Mouse (Mus musculus) stomach, embryonic 16.5 days (tissue): ENCODE measurements at regions not wholly inside any gene's neighbourhood (a gene's known extent, or its start where the extent isn't known, plus 50 kb on each side); places are given as distances from the start of the nearest gene placed in this dataset.

Source experiments
- ATAC-seq: fragments of 200-750 bp; cut with Nextera tagmentation; 2 replicates; pipeline ENCODE4 v1.8.0; 2017; ENCODE audit warnings: moderate number of reproducible peaks, moderate TSS enrichment; ENCODE audit not compliant: insufficient read depth, low FRiP score
- H3K27ac ChIP-seq: fragments of 300-500 bp; sonication (generic); 2 replicates; pipeline ENCODE4 v1.5.1; 2014; ENCODE audit warnings: low read length
- H3K27me3 ChIP-seq: fragments of 300-500 bp; sonication (generic); 2 replicates; pipeline ENCODE4 v1.6.1; 2014; ENCODE audit warnings: low read length, control low read depth, mixed read lengths; ENCODE audit not compliant: control insufficient read depth, insufficient read depth
- H3K36me3 ChIP-seq: fragments of 300-500 bp; sonication (generic); 2 replicates; pipeline ENCODE4 v1.6.1; 2014; ENCODE audit warnings: low read length; ENCODE audit not compliant: control insufficient read depth, insufficient read depth
- H3K4me1 ChIP-seq: fragments of 300-500 bp; sonication (generic); 2 replicates; pipeline ENCODE4 v1.6.1; 2014; ENCODE audit warnings: low read length, control low read depth, mixed read lengths; ENCODE audit not compliant: control insufficient read depth, insufficient read depth
- H3K4me2 ChIP-seq: fragments of 300-500 bp; sonication (generic); 2 replicates; pipeline ENCODE4 v1.6.1; 2014; ENCODE audit warnings: low read depth, low read length, mixed read lengths
- H3K4me3 ChIP-seq: fragments of 300-500 bp; sonication (generic); replicated peaks from 2 replicates; pipeline ENCODE4 v1.5.1; 2014; ENCODE audit warnings: mild to moderate bottlenecking, low read length
- H3K9ac ChIP-seq: fragments of 300-500 bp; sonication (generic); 2 replicates; pipeline ENCODE4 v1.6.1; 2014; ENCODE audit warnings: low read length
- H3K9me3 ChIP-seq: fragments of 300-500 bp; sonication (generic); replicated peaks from 2 replicates; pipeline ENCODE4 v1.6.1; 2016; ENCODE audit warnings: low read length, control low read depth; ENCODE audit not compliant: control insufficient read depth
- WGBS: fragments of 180-500 bp; shearing (Covaris S2); extraction: QIAGEN DNeasy Blood & Tissue Kit; methylation state at CpG from one replicate; pipeline ENCODE4 v1.1.7; 2014; 5-methylcytosine and 5-hydroxymethylcytosine counted together

- no peak overlapping the region for H3K4me2 ChIP-seq
- H3K36me3 ChIP-seq: no peaks in the 10 kb centered on the region
- H3K27me3 ChIP-seq: no peaks in the 10 kb centered on the region
- 0 out of 2 replicates have a peak, but pooled peaks have one; percentile 40 for ATAC-seq
- H3K9ac ChIP-seq: no peak overlapping the region
- H3K4me1 ChIP-seq: no peaks in the 10 kb centered on the region
- no peak overlapping the region for H3K27ac ChIP-seq
- no peak overlapping the region for H3K4me3 ChIP-seq
- H3K9me3 ChIP-seq: no peaks in the 10 kb centered on the region
These were observed 154.5 kb upstream of the Xylt1 start for GRCm38 (mm10) chr7:117226294-117226693.

- no peaks in the 10 kb centered on the region for H3K27me3 ChIP-seq
- no peaks in the 10 kb centered on the region for H3K9me3 ChIP-seq
- 22% methylated on average over 5 of the region's 5 CpGs for WGBS
- no peak overlapping the region for H3K9ac ChIP-seq
- no peaks in the 10 kb centered on the region for H3K36me3 ChIP-seq
- ATAC-seq: no peak
- H3K4me3 ChIP-seq: no peak overlapping the region
- H3K4me2 ChIP-seq: no peak overlapping the region
- no peaks in the 10 kb centered on the region for H3K4me1 ChIP-seq
- no peak overlapping the region for H3K27ac ChIP-seq
These were observed 151.2 kb upstream of the Xylt1 start for GRCm38 (mm10) chr7:117229619-117230018.

GRCm38 (mm10) chr7:117256819-117257218 is 124.0 kb upstream of the Xylt1 start:
- no peaks in the 10 kb centered on the region for H3K9me3 ChIP-seq
- no peak overlapping the region for H3K4me3 ChIP-seq
- peak overlapping the region; percentile 49 for H3K27ac ChIP-seq
- H3K9ac ChIP-seq: no peak overlapping the region
- H3K4me2 ChIP-seq: no peak overlapping the region
- H3K27me3 ChIP-seq: no peaks in the 10 kb centered on the region
- 0 out of 2 replicates have a peak, but pooled peaks cover 3% of the 10 kb centered on the region for H3K4me1 ChIP-seq
- ATAC-seq: no peak
- 77% methylated on average over 9 of the region's 9 CpGs for WGBS
- no peaks in the 10 kb centered on the region for H3K36me3 ChIP-seq

GRCm38 (mm10) chr7:117258557-117258956 is 122.2 kb upstream of the Xylt1 start:
- Histone ChIP-seq H3K4me1 (0 out of 2 replicates have a peak, but pooled peaks cover 3% of the 10 kb centered on the region), H3K9me3 (no peaks in the 10 kb centered on the region), H3K4me3 (no peak overlapping the region), H3K27me3 (no peaks in the 10 kb centered on the region), H3K27ac (peak overlapping the region; percentile 21; the same call in 1 of the 2 replicates), H3K9ac (no peak overlapping the region), H3K4me2 (no peak overlapping the region), H3K36me3 (no peaks in the 10 kb centered on the region)
- ATAC-seq: no peak
- WGBS: 52% methylated on average over 5 of the region's 5 CpGs

GRCm38 (mm10) chr7:117259151-117259550 is 121.6 kb upstream of the Xylt1 start:
- ATAC-seq: no peak
- H3K27ac ChIP-seq: peak overlapping the region; percentile 5; the same call in 1 of the 2 replicates
- WGBS: 43% methylated on average over 5 of the region's 5 CpGs

GRCm38 (mm10) chr7:117259674-117260294 is 121.0 kb upstream of the Xylt1 start:
- H3K4me2 ChIP-seq: no peak overlapping the region
- ATAC-seq: no peak
- H3K27ac ChIP-seq: no peak overlapping the region; the same call in 1 of the 2 replicates
- no peak overlapping the region for H3K9ac ChIP-seq
- 0 out of 2 replicates have a peak, but pooled peaks cover 3% of the 10 kb centered on the region for H3K4me1 ChIP-seq
- no peaks in the 10 kb centered on the region for H3K9me3 ChIP-seq
- 57% methylated on average over 6 of the region's 6 CpGs for WGBS
- H3K27me3 ChIP-seq: no peaks in the 10 kb centered on the region
- no peaks in the 10 kb centered on the region for H3K36me3 ChIP-seq
- H3K4me3 ChIP-seq: no peak overlapping the region

More at GRCm38 (mm10) chr7:117259151-117259550, 121.6 kb upstream of the Xylt1 start:
- Histone ChIP-seq H3K27me3 (no peaks in the 10 kb centered on the region), H3K4me3 (no peak overlapping the region), H3K4me2 (no peak overlapping the region), H3K9me3 (no peaks in the 10 kb centered on the region), H3K4me1 (0 out of 2 replicates have a peak, but pooled peaks cover 3% of the 10 kb centered on the region), H3K36me3 (no peaks in the 10 kb centered on the region), H3K9ac (no peak overlapping the region)

GRCm38 (mm10) chr7:117260596-117260995 is 120.2 kb upstream of the Xylt1 start:
- Histone ChIP-seq H3K36me3 (no peaks in the 10 kb centered on the region), H3K4me3 (no peak overlapping the region), H3K27me3 (no peaks in the 10 kb centered on the region), H3K4me2 (no peak overlapping the region), H3K4me1 (no peaks in the 10 kb centered on the region), H3K9ac (no peak overlapping the region), H3K9me3 (no peaks in the 10 kb centered on the region), H3K27ac (no peak overlapping the region)
- WGBS: 56% methylated on average over 3 of the region's 3 CpGs
- ATAC-seq: no peak

- WGBS: 83% methylated on average over 12 of the region's 12 CpGs
- no peaks in the 10 kb centered on the region for H3K4me1 ChIP-seq
- H3K9ac ChIP-seq: no peak overlapping the region
- no peak for ATAC-seq
- H3K27ac ChIP-seq: no peak overlapping the region
- no peak overlapping the region for H3K4me2 ChIP-seq
- H3K27me3 ChIP-seq: no peaks in the 10 kb centered on the region
- no peaks in the 10 kb centered on the region for H3K36me3 ChIP-seq
- H3K4me3 ChIP-seq: no peak overlapping the region
- no peaks in the 10 kb centered on the region for H3K9me3 ChIP-seq
These were observed 117.7 kb upstream of the Xylt1 start for GRCm38 (mm10) chr7:117263126-117263525.

- H3K4me3 ChIP-seq: no peak overlapping the region
- no peaks in the 10 kb centered on the region for H3K27me3 ChIP-seq
- no peaks in the 10 kb centered on the region for H3K4me1 ChIP-seq
- H3K27ac ChIP-seq: no peak overlapping the region
- WGBS: 71% methylated on average over 6 of the region's 6 CpGs
- no peaks in the 10 kb centered on the region for H3K36me3 ChIP-seq
- H3K9ac ChIP-seq: no peak overlapping the region
- H3K4me2 ChIP-seq: no peak overlapping the region
- ATAC-seq: 0 out of 2 replicates have a peak, but pooled peaks have one; percentile 44
- H3K9me3 ChIP-seq: no peaks in the 10 kb centered on the region
These were observed 116.4 kb upstream of the Xylt1 start for GRCm38 (mm10) chr7:117264341-117264740.
